Mouse (Mus musculus) kidney, postnatal 0 days (tissue): ENCODE results near the gene Gm37240. TPM values are rescaled to one million over a fixed set of nuclear protein-coding genes. Genes with fewer than 3 reads are reported as not detected.

Source experiments
- ATAC-seq: fragments of 200-750 bp; cut with Nextera tagmentation; replicated peaks from 2 replicates; pipeline ENCODE4 v1.8.0; 2017; ENCODE audit warnings: low read depth, moderate number of reproducible peaks, moderate TSS enrichment, moderate library complexity; ENCODE audit not compliant: low FRiP score
- DNase-seq: peaks from one replicate; pipeline ENCODE4 v3.0.0-alpha.2; 2016; ENCODE audit warnings: low spot score
- H3K27ac ChIP-seq: fragments of 300-500 bp; sonication (generic); 2 replicates; pipeline ENCODE4 v1.5.1; 2014; ENCODE audit warnings: mild to moderate bottlenecking
- H3K27me3 ChIP-seq: fragments of 300-500 bp; sonication (generic); 2 replicates; pipeline ENCODE4 v1.6.1; 2014; ENCODE audit warnings: low read length, mixed read lengths; ENCODE audit not compliant: insufficient read depth
- H3K36me3 ChIP-seq: fragments of 300-500 bp; sonication (generic); 2 replicates; pipeline ENCODE4 v1.6.1; 2014; ENCODE audit warnings: low read length, mixed read lengths; ENCODE audit not compliant: insufficient read depth
- H3K4me1 ChIP-seq: fragments of 300-500 bp; sonication (generic); replicated peaks from 2 replicates; pipeline ENCODE4 v1.6.1; 2014; ENCODE audit warnings: antibody characterized with exemption, low read length, mixed read lengths; ENCODE audit not compliant: insufficient read depth
- H3K4me2 ChIP-seq: fragments of 300-500 bp; sonication (generic); 2 replicates; pipeline ENCODE4 v1.6.1; 2014; ENCODE audit warnings: mild to moderate bottlenecking, low read length, moderate library complexity, mixed read lengths
- H3K4me3 ChIP-seq: fragments of 300-500 bp; sonication (generic); replicated peaks from 2 replicates; pipeline ENCODE4 v1.5.1; 2014; ENCODE audit warnings: low read depth, low read length
- H3K9ac ChIP-seq: fragments of 300-500 bp; sonication (generic); 2 replicates; pipeline ENCODE4 v1.6.1; 2014; ENCODE audit warnings: low read depth, low read length
- H3K9me3 ChIP-seq: fragments of 300-500 bp; sonication (generic); replicated peaks from 2 replicates; pipeline ENCODE4 v1.6.1; 2016; ENCODE audit warnings: low read length, inconsistent platforms, mixed read lengths
- CTCF ChIP-seq: IDR thresholded peaks from 2 replicates; pipeline ENCODE4 v1.5.1; 2016; ENCODE audit warnings: antibody characterized with exemption, low read depth, mild to moderate bottlenecking, moderate library complexity
- WGBS: fragments of 180-500 bp; shearing (Covaris S2); extraction: QIAGEN DNeasy Blood & Tissue Kit; methylation state at CpG from one replicate; pipeline ENCODE4 v1.1.7; 2014; 5-methylcytosine and 5-hydroxymethylcytosine counted together
- polyA plus RNA-seq: library from polyadenylated mRNA; unstranded; fragments of >200 nt; fragmentation: Nextera tagmentation; extraction: Ambion mirVana; gene quantifications from 2 replicates; pipeline ENCODE4 v1.2.1, GENCODE M21; 2015

Gene Gm37240
- polyA plus RNA-seq, 1 experiment from 2014 or later, result 10.8 TPM

GRCm38 (mm10) chr3:85124410-85124809 is 762.9 kb downstream of the Gm37240 start:
- no peaks in the 10 kb centered on the region for H3K4me1 ChIP-seq
- H3K27me3 ChIP-seq, result no peaks in the 10 kb centered on the region
- no peaks in the 10 kb centered on the region for H3K36me3 ChIP-seq
- ATAC-seq (no peak), DNase-seq (no peak)
- no peak for TF ChIP-seq CTCF
- H3K9ac ChIP-seq, result no peak overlapping the region
- no peak overlapping the region for H3K27ac ChIP-seq
- H3K4me3 ChIP-seq, result no peak overlapping the region
- no peak overlapping the region for H3K4me2 ChIP-seq
- H3K9me3 ChIP-seq, result no peaks in the 10 kb centered on the region
- WGBS, result 25% methylated on average over 7 of the region's 7 CpGs

GRCm38 (mm10) chr3:85117702-85118101 is 769.6 kb downstream of the Gm37240 start:
- TF ChIP-seq CTCF, result no peak
- Histone ChIP-seq H3K36me3 (no peaks in the 10 kb centered on the region), H3K27ac (no peak overlapping the region), H3K4me3 (no peak overlapping the region), H3K9me3 (no peaks in the 10 kb centered on the region), H3K27me3 (no peaks in the 10 kb centered on the region), H3K4me2 (no peak overlapping the region), H3K9ac (no peak overlapping the region), H3K4me1 (no peaks in the 10 kb centered on the region)
- no peak for ATAC-seq
- 84% methylated on average over 5 of the region's 5 CpGs for WGBS
- DNase-seq, result no peak

- Histone ChIP-seq H3K4me3 (no peak overlapping the region), H3K27me3 (no peaks in the 10 kb centered on the region), H3K9me3 (no peaks in the 10 kb centered on the region), H3K4me1 (no peaks in the 10 kb centered on the region), H3K4me2 (no peak overlapping the region), H3K36me3 (no peaks in the 10 kb centered on the region), H3K27ac (no peak overlapping the region), H3K9ac (no peak overlapping the region)
- WGBS, result 88% methylated on average over 7 of the region's 7 CpGs
- no peak for ATAC-seq
- TF ChIP-seq CTCF, result no peak
- DNase-seq, result no peak
These were observed 770.3 kb downstream of the Gm37240 start for GRCm38 (mm10) chr3:85117014-85117413.

GRCm38 (mm10) chr3:85115959-85116543 is 771.3 kb downstream of the Gm37240 start:
- Histone ChIP-seq H3K4me1 (no peaks in the 10 kb centered on the region), H3K27ac (no peak overlapping the region), H3K4me3 (no peak overlapping the region), H3K27me3 (no peaks in the 10 kb centered on the region), H3K9ac (no peak overlapping the region), H3K9me3 (no peaks in the 10 kb centered on the region), H3K36me3 (no peaks in the 10 kb centered on the region), H3K4me2 (no peak overlapping the region)
- TF ChIP-seq CTCF, result no peak
- no peak for ATAC-seq
- peak; percentile 24 for DNase-seq
- WGBS, result 26% methylated on average over 7 of the region's 7 CpGs

GRCm38 (mm10) chr3:85113565-85113964 is 773.8 kb downstream of the Gm37240 start:
- no peaks in the 10 kb centered on the region for H3K4me1 ChIP-seq
- 88% methylated on average over 1 of the region's 1 CpGs for WGBS
- H3K27ac ChIP-seq, result no peak overlapping the region
- H3K4me3 ChIP-seq, result no peak overlapping the region
- no peaks in the 10 kb centered on the region for H3K27me3 ChIP-seq
- H3K36me3 ChIP-seq, result no peaks in the 10 kb centered on the region
- H3K4me2 ChIP-seq, result no peak overlapping the region
- H3K9me3 ChIP-seq, result no peaks in the 10 kb centered on the region
- H3K9ac ChIP-seq, result no peak overlapping the region
- ATAC-seq (no peak), DNase-seq (no peak)
- no peak for TF ChIP-seq CTCF

GRCm38 (mm10) chr3:85110762-85111161 is 776.6 kb downstream of the Gm37240 start:
- no peaks in the 10 kb centered on the region for H3K4me1 ChIP-seq
- H3K4me3 ChIP-seq, result no peak overlapping the region
- H3K9me3 ChIP-seq, result no peaks in the 10 kb centered on the region
- no peak for TF ChIP-seq CTCF
- no peak overlapping the region for H3K9ac ChIP-seq
- DNase-seq (no peak), ATAC-seq (no peak)
- no peak overlapping the region for H3K27ac ChIP-seq
- 73% methylated on average over 4 of the region's 4 CpGs for WGBS
- H3K27me3 ChIP-seq, result no peaks in the 10 kb centered on the region
- no peak overlapping the region for H3K4me2 ChIP-seq
- H3K36me3 ChIP-seq, result no peaks in the 10 kb centered on the region

GRCm38 (mm10) chr3:85109221-85109620 is 778.1 kb downstream of the Gm37240 start:
- no peaks in the 10 kb centered on the region for H3K9me3 ChIP-seq
- H3K4me2 ChIP-seq, result no peak overlapping the region
- no peaks in the 10 kb centered on the region for H3K36me3 ChIP-seq
- ATAC-seq (no peak), DNase-seq (no peak)
- H3K27me3 ChIP-seq, result no peaks in the 10 kb centered on the region
- no peak overlapping the region for H3K27ac ChIP-seq
- WGBS, result 44% methylated on average over 2 of the region's 2 CpGs
- H3K9ac ChIP-seq, result no peak overlapping the region
- H3K4me1 ChIP-seq, result no peaks in the 10 kb centered on the region
- no peak for TF ChIP-seq CTCF
- H3K4me3 ChIP-seq, result no peak overlapping the region
